Mouse (Mus musculus) right cerebral cortex, adult 2 months (tissue): ENCODE measurements around the gene Smarcb1.
"Not testable (repeated sequence)": the region's sequence is repeated elsewhere in the genome, so short reads cannot be mapped to it uniquely, and the experiment has no call there.

ENCODE experiments used
- DNase-seq, 2 experiments: peaks; one replicate each; pipeline ENCODE4 v3.0.0; 2021 to 2022; ENCODE audit warnings: low spot score in 2 of 2

The Smarcb1 gene

DNA sequence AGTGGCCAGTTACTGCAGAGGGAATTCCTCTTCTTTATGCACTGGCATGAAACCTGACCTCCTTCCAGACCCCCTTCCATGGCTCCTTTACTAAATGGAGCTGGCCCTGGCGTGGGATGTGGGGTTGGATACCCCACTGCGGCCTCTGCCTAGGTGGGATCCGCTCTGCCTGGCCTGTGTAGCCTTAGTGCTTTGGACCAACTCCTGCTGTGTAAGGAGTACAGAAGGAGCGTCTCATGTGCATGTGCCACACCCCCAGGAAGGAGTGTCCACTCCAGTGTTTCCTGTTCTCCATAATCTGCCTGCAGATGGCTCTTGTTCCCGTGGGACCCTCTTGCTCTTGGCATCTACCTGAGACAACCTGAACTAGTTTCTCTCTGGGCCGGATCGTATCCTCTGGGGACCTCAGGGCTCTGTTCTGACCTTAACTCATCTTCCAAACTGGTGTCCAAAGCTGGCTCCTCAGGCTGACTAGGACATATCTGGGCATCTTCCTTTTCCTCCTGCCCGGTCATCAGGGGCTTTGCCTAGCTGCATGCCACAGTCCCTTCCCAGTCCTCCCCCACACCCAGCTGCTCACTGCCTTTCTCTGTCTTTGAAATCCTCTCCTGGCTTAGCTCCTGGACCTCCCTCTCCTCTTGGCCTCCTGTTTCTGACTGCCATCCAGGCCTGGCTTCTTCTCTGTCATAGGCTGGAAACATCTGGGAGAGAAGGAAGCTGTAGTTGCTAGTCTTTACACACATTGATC, 31.8 kb downstream of the Smarcb1 start:
- no peak for DNase-seq

DNA sequence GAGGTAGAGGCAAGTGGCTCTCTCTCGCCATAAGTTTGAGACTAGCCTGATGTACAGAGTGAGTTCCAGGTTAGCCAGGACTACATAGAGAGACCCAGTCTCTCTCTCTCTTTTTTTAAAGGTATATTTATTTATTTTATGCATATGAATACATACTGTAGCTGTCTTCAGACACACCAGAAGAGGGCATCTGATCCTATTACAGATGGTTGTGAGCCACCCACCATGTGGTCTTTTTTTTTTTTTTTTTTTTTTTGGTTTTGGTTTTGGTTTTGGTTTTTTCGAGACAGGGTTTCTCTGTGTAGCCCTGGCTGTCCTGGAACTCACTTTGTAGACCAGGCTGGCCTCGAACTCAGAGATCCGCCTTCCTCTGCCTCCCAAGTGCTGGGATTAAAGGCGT, 33.9 kb downstream of the Smarcb1 start:
- DNase-seq = not testable (repeated sequence)

- no peak for DNase-seq
These were observed 36.7 kb downstream of the Smarcb1 start for GRCm38 (mm10) chr10:75884742-75885141.

GRCm38 (mm10) chr10:75883232-75883552, 38.2 kb downstream of the Smarcb1 start:
- DNase-seq = peak; percentile 82 to 87

- no peak for DNase-seq
These were observed 38.8 kb downstream of the Smarcb1 start for GRCm38 (mm10) chr10:75882433-75883231.

- DNase-seq = no peak
These were observed 39.6 kb downstream of the Smarcb1 start for GRCm38 (mm10) chr10:75881578-75882432.

GRCm38 (mm10) chr10:75880771-75881577, 40.4 kb downstream of the Smarcb1 start:
- no peak for DNase-seq

DNA sequence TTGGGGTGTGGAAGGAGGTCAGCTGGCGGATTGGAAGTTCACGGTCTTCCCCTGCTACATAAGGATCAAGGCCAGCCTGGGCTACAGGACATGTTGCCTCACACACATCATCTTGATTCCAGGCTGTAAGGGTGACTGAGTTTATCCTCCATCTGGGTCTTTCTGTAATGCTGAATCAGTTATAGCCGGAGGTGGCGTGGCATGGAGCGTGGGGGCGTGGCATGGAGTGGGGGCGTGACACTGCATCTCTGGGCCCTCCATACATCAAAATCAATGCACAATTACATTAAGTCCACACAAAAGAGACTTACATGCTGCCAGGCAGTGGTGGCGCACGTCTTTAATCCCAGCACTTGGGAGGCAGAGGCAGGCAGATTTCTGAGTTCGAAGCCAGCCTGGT, 41.1 kb downstream of the Smarcb1 start:
- DNase-seq = no peak

GRCm38 (mm10) chr10:75878836-75879235, 42.6 kb downstream of the Smarcb1 start:
- DNase-seq = no peak

- no peak for DNase-seq
These were observed 47.8 kb downstream of the Smarcb1 start for GRCm38 (mm10) chr10:75873543-75874170.

DNA sequence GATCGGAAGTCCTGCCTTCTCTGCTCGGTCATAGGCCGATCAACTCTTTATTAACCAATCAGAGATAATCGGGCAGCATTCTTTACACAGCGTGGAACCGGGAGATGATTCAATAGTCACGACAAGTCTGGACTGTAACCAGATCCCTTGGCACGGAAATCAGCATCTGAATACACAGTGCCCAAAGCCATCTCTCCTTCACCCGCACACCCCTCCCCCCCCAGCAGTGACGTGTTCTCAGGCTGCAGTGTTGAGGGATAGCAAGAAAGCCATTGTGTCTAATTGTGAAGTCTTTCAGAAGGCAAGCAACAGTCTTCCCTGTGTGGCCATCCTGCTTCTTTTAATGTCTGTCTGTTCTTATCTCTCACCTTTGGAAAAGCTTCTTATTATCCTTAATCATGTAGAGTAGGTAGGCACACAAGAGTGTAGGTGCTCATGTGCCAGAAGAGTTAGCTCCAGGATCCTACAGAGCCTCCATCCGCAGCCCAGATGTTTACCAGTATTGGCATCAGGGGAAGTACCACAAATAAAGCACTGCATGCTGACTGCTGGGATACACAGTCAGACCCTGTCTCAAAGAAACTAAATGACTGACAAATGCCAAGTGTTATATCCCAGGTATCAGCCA, 48.4 kb downstream of the Smarcb1 start:
- DNase-seq = peak; percentile 71 to 82

DNA sequence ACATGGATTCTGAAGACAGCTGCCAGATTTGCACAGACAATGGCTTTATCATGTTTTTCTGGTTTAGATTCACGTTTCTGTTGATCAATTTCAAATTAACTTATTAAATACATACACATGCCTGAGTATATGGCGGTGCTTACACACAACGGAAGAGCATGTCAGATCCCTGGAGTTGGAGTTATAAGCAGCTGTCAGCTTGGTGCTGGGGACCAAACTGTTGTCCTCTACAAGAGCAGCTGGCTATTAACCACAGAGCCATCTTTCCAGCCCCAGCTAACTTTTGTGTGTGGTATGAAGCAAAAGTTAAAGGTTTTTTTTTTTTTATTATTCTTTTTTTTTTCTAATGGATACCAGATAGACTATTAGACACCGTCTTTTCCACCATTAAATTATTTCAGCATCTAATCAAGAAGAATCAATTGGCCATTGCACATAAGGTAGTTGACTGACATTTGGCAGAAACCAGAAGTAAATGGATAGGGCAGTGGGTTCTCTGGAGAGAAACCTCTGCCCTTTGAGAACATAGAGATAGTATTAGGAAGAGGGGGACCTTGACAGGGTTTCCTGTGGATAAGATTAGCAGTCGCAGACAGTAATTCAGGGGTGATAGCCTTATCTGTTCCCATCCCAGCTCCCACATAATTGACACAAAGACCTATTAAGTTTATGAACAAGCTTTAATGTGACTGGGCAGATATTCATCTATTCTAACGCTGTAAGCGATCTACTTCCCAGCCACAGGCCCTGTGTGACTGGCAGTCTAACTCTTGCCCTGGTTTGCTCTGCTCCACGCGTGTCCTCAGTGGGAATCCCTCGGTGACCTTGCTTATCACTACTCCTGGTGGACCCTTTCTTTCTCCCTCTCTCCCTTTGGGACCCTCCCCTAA, 49.1 kb downstream of the Smarcb1 start:
- DNase-seq = no peak

GRCm38 (mm10) chr10:75861587-75861986, 59.8 kb downstream of the Smarcb1 start:
- DNase-seq = no peak

- DNase-seq = no peak
These were observed 60.7 kb downstream of the Smarcb1 start for GRCm38 (mm10) chr10:75860746-75861145.

DNA sequence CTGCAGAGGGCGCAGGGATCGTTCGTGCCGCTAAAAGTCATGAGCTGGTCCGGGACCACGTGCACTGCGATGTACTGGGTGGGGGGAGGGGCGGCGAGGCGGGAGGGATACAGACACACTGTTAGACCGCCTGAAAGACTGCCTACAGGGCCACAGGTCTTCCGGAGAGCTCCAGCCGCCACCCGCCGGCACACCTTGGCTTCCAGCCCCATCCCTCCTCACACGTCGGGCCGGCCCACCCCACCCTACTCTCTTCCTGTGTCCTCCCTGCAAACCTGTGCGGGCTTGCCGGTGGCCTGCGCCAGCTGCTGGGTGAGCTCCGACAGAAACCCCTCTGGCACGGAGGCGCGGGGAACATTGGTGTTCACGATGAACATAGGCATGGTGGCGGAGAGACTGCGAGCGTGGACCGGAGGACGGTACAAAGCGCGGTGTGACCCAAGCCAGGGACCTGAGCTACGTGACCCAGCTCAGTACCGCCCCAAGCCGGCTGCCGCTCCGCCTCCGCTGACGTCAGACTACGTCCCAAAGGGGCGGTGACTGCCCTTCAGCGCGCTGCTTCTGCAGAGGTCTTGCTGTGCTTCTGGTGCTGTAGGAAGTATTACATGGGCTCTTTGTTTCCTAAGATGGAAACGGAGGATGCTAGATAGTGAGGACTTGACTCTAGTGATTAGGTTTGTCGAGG, 61.5 kb downstream of the Smarcb1 start, which contains the start of gene Mif:
Mif (minus strand) TSS at position 455 of the 685 bp plus-strand sequence.
- peak; percentile 82 to 89 for DNase-seq

- DNase-seq = peak in 1 of 2 experiments; percentile 52
These were observed 62.2 kb downstream of the Smarcb1 start for GRCm38 (mm10) chr10:75859107-75859746.

DNA sequence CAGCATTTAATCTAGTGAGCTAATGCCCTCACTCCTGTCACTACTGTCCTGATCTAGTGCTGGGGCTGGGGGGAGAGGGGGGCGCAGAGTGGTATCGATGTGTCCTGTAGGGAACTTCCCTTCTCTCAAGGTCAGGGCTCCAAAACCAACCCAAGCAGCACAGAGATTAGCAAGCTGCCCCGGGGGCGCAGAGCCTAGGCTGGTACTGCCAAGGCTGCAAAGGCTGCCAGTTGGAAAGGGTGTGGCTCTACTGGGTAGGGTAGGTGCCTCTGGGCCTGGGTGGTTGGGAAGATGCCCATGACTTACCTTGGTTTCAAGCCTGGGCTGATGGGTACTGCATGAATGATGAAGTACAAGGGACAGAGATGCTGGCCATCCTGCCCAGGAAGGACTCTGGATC, 63.8 kb downstream of the Smarcb1 start:
- no peak for DNase-seq

DNA sequence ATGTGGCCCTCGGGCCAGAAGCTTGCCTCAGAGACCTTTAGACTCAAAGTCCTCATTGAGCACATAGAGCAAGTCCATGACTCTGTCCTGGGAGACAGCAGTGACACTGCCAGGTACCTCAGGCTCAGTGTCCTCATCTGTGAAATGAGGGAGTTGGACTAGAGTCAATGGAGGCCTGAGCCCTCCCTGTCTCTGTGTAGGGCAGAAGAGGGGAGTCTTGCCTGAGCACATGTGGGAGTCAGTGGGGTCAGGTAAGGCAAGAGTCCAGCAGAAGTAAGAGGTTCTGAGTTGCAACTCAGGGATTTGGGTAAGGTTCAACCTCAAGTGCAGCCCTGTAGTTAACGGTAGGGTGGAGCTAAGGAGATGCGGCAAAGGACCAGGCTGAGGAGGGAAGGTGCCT, 64.4 kb downstream of the Smarcb1 start:
- DNase-seq = no peak
